In the genomic region with DNA sequence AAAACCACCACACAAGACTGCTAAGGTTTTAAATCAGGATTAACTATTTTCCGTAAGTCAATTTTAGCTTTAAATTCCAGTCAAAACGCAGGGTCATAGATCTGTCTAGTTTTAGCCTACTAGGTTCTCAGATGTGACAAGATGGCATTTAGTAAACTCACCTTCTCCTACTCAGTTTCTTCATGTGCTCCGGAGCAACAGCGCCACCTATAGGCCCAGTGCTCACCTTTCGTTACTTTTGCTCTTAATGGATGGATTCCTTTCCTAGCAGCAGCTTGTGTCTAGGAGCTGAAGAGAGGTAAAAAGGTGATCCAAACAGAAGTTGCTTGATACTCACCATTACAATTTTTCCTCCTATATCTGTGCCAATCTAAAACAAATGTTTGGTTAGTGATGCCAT, we compare ENCODE assay signal across 9 mouse cellular contexts. TPM values are rescaled to one million over a fixed set of nuclear protein-coding genes. Genes with fewer than 3 reads are reported as not detected.
A peak's percentile ranks its signal among the peaks of the same experiment; 100 is the strongest.
DNase-seq lines count a peak whose midpoint lies in the region; ATAC-seq and TF ChIP-seq lines count a peak whose summit lies in the region.
"Had no signal": no experiment of that assay in that cellular context is flagged by ENCODE, and none has a peak within 500 bp of the region (broad histone marks: within the 10 kb centered on the region; RNA-seq: fewer than 3 reads in every experiment).

No protein-coding gene starts in this region.

- TF ChIP-seq POLR2A in lung, adult 2 months (IDR thresholded peaks at IDR 0.05; ENCODE audit: borderline replicate concordance, extremely low read depth, low read depth, low read length): no peak

- WGBS in lung, adult 2 months: 19% methylated on average over 5 of the region's 5 CpGs

- peak; percentile 92 for TF ChIP-seq CTCF in lung, adult 2 months (IDR thresholded peaks at IDR 0.05; ENCODE audit: insufficient read depth, low read length)

- peak; percentile 90 for ATAC-seq in activated CD4-positive, CD25-positive, alpha-beta regulatory T cell, adult 4 months
- peak; percentile 95 for ATAC-seq in common myeloid progenitor, adult 5-6 weeks (replicated peaks; ENCODE audit: low read depth, poor library complexity, severe bottlenecking)

- intact Hi-C loops in gastrocnemius, postnatal 36 days (cut with DNase I): loop anchor here (2.0 kb wide), 1 partner anchor 56 kb away; no protein-coding TSS in a partner anchor

- DNase-seq in CD8-positive naive resting alpha-beta T cell, adult 2 months (ENCODE audit: low read depth in 2 of 2, low spot score in 2 of 2): peak; percentile 71 to 76
- DNase-seq in gastrocnemius, postnatal 36 days: peak; percentile 65 to 68
- peak; percentile 59 to 88 for DNase-seq in layer of hippocampus, adult 18-20 months (ENCODE audit: low spot score in 2 of 2)
- DNase-seq in lung, adult 2 months: peak; percentile 74
- peak; percentile 70 to 85 for DNase-seq in right cerebral cortex, postnatal 10 days (ENCODE audit: low spot score in 2 of 2)
- DNase-seq in urinary bladder, postnatal 25 days (ENCODE audit: low spot score): peak; percentile 76

- no peaks in the 10 kb centered on the region for H3K4me1 ChIP-seq in lung, adult 2 months (ENCODE audit: control insufficient read depth, insufficient read depth, low read length)
- H3K4me1 ChIP-seq: limb, embryonic 13.5 days had no signal

- no peak overlapping the region for H3K4me3 ChIP-seq in lung, adult 2 months (replicated peaks; ENCODE audit: extremely low read depth, low read depth, low read length)
- H3K4me3 ChIP-seq: limb, embryonic 13.5 days had no signal

RNA-seq across cellular contexts. Expression of gene Herc2, which starts 7.6 kb away (rescaled TPM):
- polyA plus RNA-seq in activated CD4-positive, CD25-positive, alpha-beta regulatory T cell, adult 4 months (2017; shearing (Covaris generic)): 10 to 100 TPM; 19.4 to 25.6 TPM
- total RNA-seq in common myeloid progenitor, adult 5-6 weeks (2017): 28.6 and 37.7 TPM in 2 replicates
- 10 to 100 TPM; 38.2 to 48.0 TPM for total RNA-seq in gastrocnemius, postnatal 36 days (2021)
- total RNA-seq in layer of hippocampus, adult 18-20 months (2021): 100 to 1,000 TPM; 122 to 136 TPM
- 23.0 and 23.7 TPM in 2 replicates for polyA plus RNA-seq in lung, adult 2 months (2012; rRNA removed)

RNA-seq across cellular contexts. Expression of gene Nipa1, which starts 22.6 kb away (rescaled TPM):
- under 1 TPM in 1 of 2 experiments, not detected in 1; 0.54 TPM for polyA plus RNA-seq in activated CD4-positive, CD25-positive, alpha-beta regulatory T cell, adult 4 months (2017; shearing (Covaris generic))
- 10.6 and 10.7 TPM in 2 replicates for total RNA-seq in common myeloid progenitor, adult 5-6 weeks (2017)
- 1 to 10 TPM; 2.1 to 2.5 TPM for total RNA-seq in gastrocnemius, postnatal 36 days (2021)
- 10 to 100 TPM; 57.1 to 59.4 TPM for total RNA-seq in layer of hippocampus, adult 18-20 months (2021)
- polyA plus RNA-seq in lung, adult 2 months (2012; rRNA removed): 9.6 and 11.8 TPM in 2 replicates
